Mouse (Mus musculus): ENCODE measurements around the gene Spta1.

The Spta1 gene

DNA sequence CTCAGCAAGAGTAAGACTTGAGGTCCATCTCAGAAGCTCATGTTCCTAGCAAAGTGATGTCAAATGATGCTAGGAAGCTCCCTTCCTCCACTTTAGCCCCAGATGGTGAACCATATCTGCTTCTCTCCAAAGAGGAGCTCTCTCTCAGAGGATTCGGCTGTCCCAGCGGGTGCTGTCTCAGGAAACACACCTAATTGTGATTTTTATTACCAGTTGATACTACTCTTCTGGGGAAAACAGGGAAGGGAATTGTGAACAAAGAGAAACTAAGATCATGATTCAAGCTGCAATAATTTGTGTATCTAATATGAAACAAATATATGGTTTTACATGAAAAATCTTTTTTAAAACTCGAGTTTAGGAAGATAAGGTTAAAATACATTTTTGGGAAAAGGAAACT lies 79.4 kb downstream of the Spta1 start, which contains the start of gene Olfr419:
TSS of gene Olfr419 (minus strand) at position 101 of the 400 bp plus-strand sequence.
- no peak for DNase-seq (ENCODE audit: low spot score)

DNA sequence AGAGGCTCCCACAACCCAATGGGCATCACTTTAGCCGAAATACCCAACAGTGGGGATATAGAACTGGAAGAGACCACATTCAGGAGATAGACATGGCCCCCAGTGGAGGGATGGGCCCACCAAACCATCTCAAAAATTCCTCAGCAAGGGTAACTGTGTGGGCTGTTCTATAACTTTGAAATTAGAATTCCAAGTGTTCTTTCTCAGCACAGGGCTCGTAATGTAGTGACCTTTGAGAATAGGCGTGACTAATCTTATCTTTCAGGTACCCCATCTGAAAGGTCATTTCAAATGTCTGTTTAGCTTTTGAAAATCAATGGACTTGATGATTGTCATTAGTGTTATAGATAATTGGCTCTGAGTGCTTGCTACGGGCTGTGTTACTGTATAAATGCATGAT lies 95.2 kb downstream of the Spta1 start:
- no peak for DNase-seq (ENCODE audit: low spot score)

DNA sequence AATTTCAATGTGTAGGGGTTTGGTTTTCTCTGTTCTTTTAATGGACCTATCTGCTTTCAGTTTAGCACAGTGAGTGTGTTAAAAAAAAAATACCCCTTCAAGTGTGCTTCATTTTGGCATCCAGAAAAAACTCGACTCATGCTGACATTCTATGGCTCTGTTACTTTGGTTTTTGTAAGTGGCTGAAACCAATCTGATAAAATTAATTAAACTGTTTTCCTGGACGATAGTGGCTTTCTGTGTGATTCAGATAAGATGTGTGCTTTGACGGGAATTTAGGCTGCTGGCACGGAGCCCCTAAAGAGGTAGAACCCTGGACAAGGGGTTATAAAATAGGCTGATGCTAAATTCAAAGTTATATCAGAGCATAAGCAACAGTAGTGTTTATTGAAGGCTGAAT lies 96.6 kb downstream of the Spta1 start:
- DNase-seq (ENCODE audit: low spot score), result no peak

DNA sequence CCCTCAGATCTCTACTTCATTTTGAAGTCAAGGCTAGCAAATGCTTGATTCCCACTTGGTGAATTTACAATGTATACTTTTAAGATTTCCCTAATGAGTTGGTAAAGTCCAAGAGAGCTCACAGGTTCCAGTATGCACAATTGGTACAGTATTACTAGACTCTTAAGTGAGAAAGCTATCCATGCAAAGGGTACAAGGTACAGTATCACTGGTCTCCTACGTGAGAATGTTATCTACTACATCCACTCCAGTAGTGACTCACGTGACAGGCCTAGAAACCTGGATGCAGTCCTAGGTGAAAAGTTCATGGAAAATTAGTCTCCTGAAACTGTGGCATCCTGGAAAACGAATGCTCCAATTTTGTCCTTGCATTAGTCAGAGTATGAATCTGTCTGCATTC lies 98.1 kb downstream of the Spta1 start:
- DNase-seq (ENCODE audit: low spot score), result no peak

Measured in spleen, adult 12 weeks (tissue).